Mouse (Mus musculus) myocyte (in vitro differentiated cells): ENCODE results near the gene Edc4.

ENCODE experiments used
- MAX ChIP-seq: IDR thresholded peaks from one replicate; pipeline ENCODE4 v1.6.1; 2011; ENCODE audit warnings: low read depth, mild to moderate bottlenecking, control low read depth
- TCF12 ChIP-seq: IDR thresholded peaks from one replicate; pipeline ENCODE4 v1.6.1; 2011; ENCODE audit warnings: mild to moderate bottlenecking, control low read depth; ENCODE audit not compliant: poor library complexity, insufficient read depth, severe bottlenecking
- USF1 ChIP-seq: IDR thresholded peaks from one replicate; pipeline ENCODE4 v1.6.1; 2011; ENCODE audit warnings: low read depth, mild to moderate bottlenecking, control low read depth, moderate library complexity

GRCm38 (mm10) chr8:105900180-105900940 lies 19.7 kb downstream of the Edc4 start, which contains the start of gene Pskh1:
- no peak for TF ChIP-seq TCF12
- no peak for TF ChIP-seq USF1
- TF ChIP-seq MAX = no peak
